Mouse (Mus musculus) midbrain, embryonic 10.5 days (tissue): ENCODE data around the gene Tmc1. TPM values are rescaled to one million over a fixed set of nuclear protein-coding genes. Genes with fewer than 3 reads are reported as not detected.

Experiments
- DNase-seq: peaks from one replicate; pipeline ENCODE4 v3.0.0-alpha.2; 2017; ENCODE audit warnings: low spot score
- H3K27ac ChIP-seq: fragments of 300-500 bp; sonication (generic); replicated peaks from 2 replicates; pipeline ENCODE4 v1.5.1; 2016; ENCODE audit warnings: mild to moderate bottlenecking
- H3K27me3 ChIP-seq: fragments of 300-500 bp; sonication (generic); 2 replicates; pipeline ENCODE4 v1.6.1; 2016; ENCODE audit warnings: low read depth, mild to moderate bottlenecking; ENCODE audit not compliant: poor library complexity, severe bottlenecking
- H3K36me3 ChIP-seq: fragments of 300-500 bp; sonication (generic); 2 replicates; pipeline ENCODE4 v1.6.1; 2016; ENCODE audit warnings: mild to moderate bottlenecking, moderate library complexity
- H3K4me1 ChIP-seq: fragments of 300-500 bp; sonication (generic); 2 replicates; pipeline ENCODE4 v1.6.1; 2016
- H3K4me3 ChIP-seq: fragments of 300-500 bp; sonication (generic); 2 replicates; pipeline ENCODE4 v1.5.1; 2016; ENCODE audit warnings: mild to moderate bottlenecking, moderate library complexity
- H3K9me3 ChIP-seq: fragments of 300-500 bp; sonication (generic); replicated peaks from 2 replicates; pipeline ENCODE4 v1.6.1; 2016; ENCODE audit warnings: mild to moderate bottlenecking
- WGBS: fragments of 180-500 bp; shearing (Covaris S2); methylation state at CpG from one replicate; pipeline ENCODE4 v1.1.7; 2016; 5-methylcytosine and 5-hydroxymethylcytosine counted together
- polyA plus RNA-seq: library from polyadenylated mRNA; unstranded; fragments of >200 nt; fragmentation: Nextera tagmentation; extraction: Ambion mirVana; gene quantifications from 2 replicates; pipeline ENCODE4 v1.2.1, GENCODE M21; 2016

Gene Tmc1
- polyA plus RNA-seq, 1 experiment from 2014 or later: 0.09 TPM

GRCm38 (mm10) chr19:20875881-20876280 lies 78.1 kb downstream of the Tmc1 start:
- Histone ChIP-seq H3K27me3 (no peaks in the 10 kb centered on the region), H3K36me3 (no peaks in the 10 kb centered on the region), H3K4me3 (no peak overlapping the region), H3K9me3 (no peaks in the 10 kb centered on the region), H3K27ac (no peak overlapping the region), H3K4me1 (no peaks in the 10 kb centered on the region)
- no peak for DNase-seq
- 81% methylated on average over 4 of the region's 4 CpGs for WGBS

DNA sequence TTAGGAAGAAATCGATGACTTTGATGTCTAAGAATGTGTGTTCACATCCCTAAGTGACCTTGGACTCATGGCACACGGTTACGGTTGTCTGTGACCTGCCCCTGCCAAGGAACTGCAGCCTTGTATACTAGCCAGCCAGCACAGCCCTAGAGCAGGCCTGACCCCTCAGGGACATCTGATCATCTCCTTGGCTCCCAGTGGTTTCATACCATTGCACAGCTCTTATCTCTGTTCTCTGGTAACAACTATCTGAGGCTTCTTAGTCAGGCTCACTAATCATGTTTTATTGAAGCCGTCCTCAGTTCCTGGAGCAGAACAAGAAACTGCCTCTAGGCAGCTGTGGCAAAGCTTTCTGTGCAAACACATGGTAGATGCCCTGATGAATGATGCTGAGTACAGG lies 92.2 kb downstream of the Tmc1 start:
- Histone ChIP-seq H3K9me3 (no peaks in the 10 kb centered on the region), H3K36me3 (no peaks in the 10 kb centered on the region), H3K4me1 (no peaks in the 10 kb centered on the region), H3K27ac (no peak overlapping the region), H3K27me3 (no peaks in the 10 kb centered on the region), H3K4me3 (no peak overlapping the region)
- no peak for DNase-seq
- WGBS: 93% methylated on average over 4 of the region's 4 CpGs

DNA sequence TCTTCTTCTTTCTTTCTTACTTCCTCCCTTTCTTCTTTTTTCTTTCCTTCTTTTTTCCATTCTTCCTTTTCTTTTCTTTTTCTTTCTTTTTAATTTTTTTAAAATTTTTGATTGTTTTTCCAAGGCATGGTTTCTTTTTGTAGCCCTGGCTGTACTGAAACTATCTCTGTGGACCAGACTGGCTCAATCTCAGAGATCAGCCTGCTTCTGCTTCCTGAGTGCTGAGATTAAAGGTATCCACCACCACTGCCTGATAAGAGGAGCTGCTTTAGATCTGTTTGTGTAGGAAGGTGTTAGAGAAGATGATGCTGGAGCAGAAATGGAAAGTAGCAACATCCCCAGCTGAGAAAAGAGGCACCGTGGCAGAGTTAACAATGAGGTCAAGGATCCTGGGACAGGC lies 93.7 kb downstream of the Tmc1 start:
- no peak overlapping the region for H3K4me3 ChIP-seq
- H3K36me3 ChIP-seq: no peaks in the 10 kb centered on the region
- no peak for DNase-seq
- no peak overlapping the region for H3K27ac ChIP-seq
- H3K27me3 ChIP-seq: no peaks in the 10 kb centered on the region
- WGBS: 96% methylated on average over 1 of the region's 1 CpGs
- H3K9me3 ChIP-seq: no peaks in the 10 kb centered on the region
- no peaks in the 10 kb centered on the region for H3K4me1 ChIP-seq

GRCm38 (mm10) chr19:20857819-20858218 lies 96.2 kb downstream of the Tmc1 start:
- Histone ChIP-seq H3K4me1 (no peaks in the 10 kb centered on the region), H3K9me3 (no peaks in the 10 kb centered on the region), H3K4me3 (no peak overlapping the region), H3K27me3 (no peaks in the 10 kb centered on the region), H3K36me3 (no peaks in the 10 kb centered on the region), H3K27ac (no peak overlapping the region)
- DNase-seq: no peak

GRCm38 (mm10) chr19:20848906-20849305 lies 105.1 kb downstream of the Tmc1 start:
- H3K9me3 ChIP-seq: no peaks in the 10 kb centered on the region
- H3K27ac ChIP-seq: no peak overlapping the region
- WGBS: 77% methylated on average over 5 of the region's 5 CpGs
- H3K27me3 ChIP-seq: no peaks in the 10 kb centered on the region
- no peak for DNase-seq
- H3K4me1 ChIP-seq: no peaks in the 10 kb centered on the region
- H3K4me3 ChIP-seq: no peak overlapping the region
- H3K36me3 ChIP-seq: no peaks in the 10 kb centered on the region

GRCm38 (mm10) chr19:20847476-20848073 lies 106.4 kb downstream of the Tmc1 start:
- no peaks in the 10 kb centered on the region for H3K36me3 ChIP-seq
- no peak for DNase-seq
- H3K27ac ChIP-seq: no peak overlapping the region
- H3K4me3 ChIP-seq: no peak overlapping the region
- 86% methylated on average over 3 of the region's 3 CpGs for WGBS
- H3K27me3 ChIP-seq: no peaks in the 10 kb centered on the region
- H3K4me1 ChIP-seq: no peaks in the 10 kb centered on the region
- no peaks in the 10 kb centered on the region for H3K9me3 ChIP-seq

DNA sequence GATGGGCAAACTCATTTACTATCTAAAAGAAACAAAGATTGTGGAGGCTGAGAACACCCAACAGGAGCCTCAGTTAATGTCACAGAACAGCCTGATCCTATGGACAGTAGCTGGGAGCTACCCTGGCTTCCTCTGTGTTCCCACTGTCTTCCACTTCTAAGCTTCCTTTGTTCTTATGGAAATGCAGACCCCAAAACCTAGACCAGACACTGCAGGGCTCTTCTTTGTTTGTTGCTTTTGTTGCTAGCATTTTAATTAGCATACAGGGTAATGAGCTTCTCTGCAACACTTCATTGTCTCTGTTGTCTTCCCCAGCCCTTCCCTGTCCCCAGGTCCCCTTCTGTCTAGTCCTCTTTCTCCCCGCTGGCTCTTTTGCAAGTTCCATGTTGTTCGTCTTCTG lies 116.6 kb downstream of the Tmc1 start:
- H3K4me1 ChIP-seq: peaks cover 8% of the 10 kb centered on the region; the same call in 1 of the 2 replicates
- no peaks in the 10 kb centered on the region for H3K27me3 ChIP-seq
- no peak overlapping the region for H3K4me3 ChIP-seq
- 0 out of 2 replicates have a peak overlapping the region, but pooled peaks have one; percentile 9 for H3K27ac ChIP-seq
- no peak for DNase-seq
- WGBS: 56% methylated on average over 2 of the region's 2 CpGs
- H3K36me3 ChIP-seq: no peaks in the 10 kb centered on the region
- H3K9me3 ChIP-seq: no peaks in the 10 kb centered on the region

GRCm38 (mm10) chr19:20836055-20836845 lies 117.8 kb downstream of the Tmc1 start:
- Histone ChIP-seq H3K36me3 (no peaks in the 10 kb centered on the region), H3K4me1 (peaks cover 8% of the 10 kb centered on the region; the same call in 1 of the 2 replicates), H3K27me3 (no peaks in the 10 kb centered on the region), H3K27ac (no peak overlapping the region), H3K9me3 (no peaks in the 10 kb centered on the region), H3K4me3 (no peak overlapping the region)
- no peak for DNase-seq
- WGBS: 78% methylated on average over 9 of the region's 9 CpGs

GRCm38 (mm10) chr19:20834895-20835294 lies 119.1 kb downstream of the Tmc1 start:
- Histone ChIP-seq H3K27ac (no peak overlapping the region), H3K4me3 (no peak overlapping the region), H3K36me3 (no peaks in the 10 kb centered on the region), H3K4me1 (peaks cover 8% of the 10 kb centered on the region; the same call in 1 of the 2 replicates), H3K9me3 (no peaks in the 10 kb centered on the region), H3K27me3 (no peaks in the 10 kb centered on the region)
- DNase-seq: no peak
- 50% methylated on average over 1 of the region's 1 CpGs for WGBS

DNA sequence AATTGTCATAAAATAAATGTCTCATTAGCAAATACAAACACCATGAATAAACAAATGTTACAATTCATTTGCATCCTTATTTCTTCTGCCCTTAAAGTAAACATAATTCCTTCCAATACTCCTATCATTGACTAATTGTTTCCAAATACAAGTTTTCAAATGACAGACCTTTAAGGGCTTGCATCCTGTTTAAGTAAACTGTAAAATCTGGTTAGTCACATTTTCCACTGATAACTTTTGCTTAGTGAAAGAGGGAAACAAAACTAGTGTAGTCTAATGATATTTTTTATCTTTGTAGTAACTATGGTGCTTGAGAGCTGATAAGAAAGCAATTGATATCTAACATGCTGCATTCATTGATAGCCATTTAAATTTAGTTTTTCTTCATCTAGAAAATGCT lies 154.5 kb downstream of the Tmc1 start:
- Histone ChIP-seq H3K9me3 (no peaks in the 10 kb centered on the region), H3K4me1 (0 out of 2 replicates have a peak, but pooled peaks cover 2% of the 10 kb centered on the region), H3K4me3 (no peak overlapping the region), H3K27me3 (no peaks in the 10 kb centered on the region), H3K27ac (no peak overlapping the region), H3K36me3 (no peaks in the 10 kb centered on the region)
- DNase-seq: no peak

GRCm38 (mm10) chr19:20797558-20798101 lies 156.4 kb downstream of the Tmc1 start:
- WGBS: 70% methylated on average over 6 of the region's 6 CpGs
- Histone ChIP-seq H3K4me3 (no peak overlapping the region), H3K27ac (no peak overlapping the region), H3K36me3 (no peaks in the 10 kb centered on the region), H3K4me1 (0 out of 2 replicates have a peak, but pooled peaks cover 2% of the 10 kb centered on the region), H3K27me3 (no peaks in the 10 kb centered on the region), H3K9me3 (no peaks in the 10 kb centered on the region)
- DNase-seq: no peak

DNA sequence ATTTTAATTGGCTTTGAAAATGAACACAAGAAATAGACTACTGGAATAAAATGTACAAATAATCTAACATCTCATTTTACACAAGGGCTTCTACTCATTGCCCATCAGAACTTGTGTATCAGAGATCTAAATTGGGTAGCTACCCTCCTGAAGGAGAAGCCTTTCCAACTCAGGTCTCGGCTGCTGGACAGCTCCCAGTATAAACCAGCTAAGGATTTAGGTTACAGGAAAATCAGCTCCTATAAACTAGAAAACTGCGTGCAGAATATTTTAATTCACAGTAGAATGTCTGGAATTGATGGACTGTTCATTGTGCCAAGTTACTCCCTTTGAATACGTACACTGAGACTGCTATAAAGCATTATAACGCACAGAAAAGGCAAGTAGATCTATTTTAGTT lies 158.0 kb downstream of the Tmc1 start:
- H3K4me3 ChIP-seq: no peak overlapping the region
- H3K27me3 ChIP-seq: no peaks in the 10 kb centered on the region
- no peak for DNase-seq
- no peaks in the 10 kb centered on the region for H3K36me3 ChIP-seq
- 0 out of 2 replicates have a peak, but pooled peaks cover 2% of the 10 kb centered on the region for H3K4me1 ChIP-seq
- H3K27ac ChIP-seq: no peak overlapping the region
- 78% methylated on average over 4 of the region's 4 CpGs for WGBS
- no peaks in the 10 kb centered on the region for H3K9me3 ChIP-seq

DNA sequence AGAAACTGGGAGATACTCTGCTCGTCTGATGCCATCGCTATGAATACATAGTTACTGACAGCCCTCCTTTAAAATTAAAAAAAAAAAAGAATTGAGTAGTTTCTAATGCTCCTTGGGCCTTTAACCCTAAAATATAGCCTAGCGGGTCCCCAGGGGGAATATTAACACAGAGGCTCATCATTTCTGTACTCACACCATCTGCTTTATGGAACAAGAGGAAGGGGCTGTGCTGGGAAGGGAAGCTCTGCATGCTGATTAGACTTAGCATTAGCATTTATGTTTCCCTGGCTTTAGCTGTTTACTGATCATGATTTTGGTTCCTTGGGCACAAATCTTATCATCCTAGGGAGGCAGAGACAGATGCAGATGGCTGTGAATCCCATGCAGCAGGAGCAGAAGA lies 159.0 kb downstream of the Tmc1 start:
- 89% methylated on average over 3 of the region's 3 CpGs for WGBS
- Histone ChIP-seq H3K27ac (no peak overlapping the region), H3K36me3 (no peaks in the 10 kb centered on the region), H3K4me1 (0 out of 2 replicates have a peak, but pooled peaks cover 2% of the 10 kb centered on the region), H3K9me3 (no peaks in the 10 kb centered on the region), H3K27me3 (no peaks in the 10 kb centered on the region), H3K4me3 (no peak overlapping the region)
- DNase-seq: no peak
